Comparison of ENCODE assay signal across 8 mouse cellular contexts in genomic region chr9:14175041-14175881, GRCm38 (mm10).
DNase-seq lines count a peak whose midpoint lies in the region; ATAC-seq lines count a peak whose summit lies in the region.

No protein-coding gene starts in this region.

- H3K27ac ChIP-seq in lung, embryonic 16.5 days (ENCODE audit: low read length): peak overlapping the region; percentile 44
- peak overlapping the region; percentile 45; the same call in 1 of the 2 replicates for H3K27ac ChIP-seq in forebrain, embryonic 13.5 days
- peak overlapping the region; percentile 74 for H3K27ac ChIP-seq in hindbrain, embryonic 16.5 days (ENCODE audit: low read depth, low read length)
- H3K27ac ChIP-seq in neural tube, embryonic 15.5 days (replicated peaks): peak overlapping the region; percentile 81

- WGBS in lung, embryonic 16.5 days: 9% methylated on average over 11 of the region's 11 CpGs
- 14% methylated on average over 11 of the region's 11 CpGs for WGBS in forebrain, embryonic 13.5 days
- 20% methylated on average over 11 of the region's 11 CpGs for WGBS in hindbrain, embryonic 16.5 days
- WGBS in neural tube, embryonic 15.5 days: 21% methylated on average over 11 of the region's 11 CpGs

- peak overlapping the region; percentile 6; the same call in 1 of the 2 replicates for H3K9ac ChIP-seq in lung, embryonic 16.5 days (ENCODE audit: low read length)
- no peak overlapping the region for H3K9ac ChIP-seq in forebrain, embryonic 13.5 days
- no peak overlapping the region for H3K9ac ChIP-seq in hindbrain, embryonic 16.5 days (ENCODE audit: low read depth, low read length)
- H3K9ac ChIP-seq in neural tube, embryonic 15.5 days (replicated peaks): no peak overlapping the region

- H3K4me2 ChIP-seq in lung, embryonic 16.5 days (ENCODE audit: low read depth, low read length): peak overlapping the region; percentile 39
- peak overlapping the region; percentile 21 for H3K4me2 ChIP-seq in forebrain, embryonic 13.5 days
- H3K4me2 ChIP-seq in hindbrain, embryonic 16.5 days (ENCODE audit: low read length): no peak overlapping the region; the same call in 1 of the 2 replicates
- peak overlapping the region; percentile 15; the same call in 1 of the 2 replicates for H3K4me2 ChIP-seq in neural tube, embryonic 15.5 days

- no peaks in the 10 kb centered on the region for H3K27me3 ChIP-seq in lung, embryonic 16.5 days (ENCODE audit: control insufficient read depth, insufficient read depth, low read depth, low read length)
- no peaks in the 10 kb centered on the region for H3K27me3 ChIP-seq in forebrain, embryonic 13.5 days
- H3K27me3 ChIP-seq in hindbrain, embryonic 16.5 days (replicated peaks; ENCODE audit: control insufficient read depth, insufficient read depth, low read length): no peaks in the 10 kb centered on the region
- H3K27me3 ChIP-seq in neural tube, embryonic 15.5 days (replicated peaks): no peaks in the 10 kb centered on the region

- H3K36me3 ChIP-seq in lung, embryonic 16.5 days (ENCODE audit: control insufficient read depth, insufficient read depth, low read length): no peaks in the 10 kb centered on the region
- H3K36me3 ChIP-seq in forebrain, embryonic 13.5 days (ENCODE audit: poor library complexity, severe bottlenecking): no peaks in the 10 kb centered on the region
- H3K36me3 ChIP-seq in hindbrain, embryonic 16.5 days (ENCODE audit: control insufficient read depth, insufficient read depth, low read length): no peaks in the 10 kb centered on the region
- no peaks in the 10 kb centered on the region for H3K36me3 ChIP-seq in neural tube, embryonic 15.5 days

- no peaks in the 10 kb centered on the region for H3K9me3 ChIP-seq in lung, embryonic 16.5 days (ENCODE audit: control insufficient read depth, low read length)
- no peaks in the 10 kb centered on the region for H3K9me3 ChIP-seq in forebrain, embryonic 13.5 days (replicated peaks)
- H3K9me3 ChIP-seq in hindbrain, embryonic 16.5 days (ENCODE audit: control insufficient read depth, low read length): no peaks in the 10 kb centered on the region
- H3K9me3 ChIP-seq in neural tube, embryonic 15.5 days (replicated peaks): no peaks in the 10 kb centered on the region

- intact Hi-C loops in left cerebral cortex, postnatal 36 days (cut with DNase I): loop anchor here (10.0 kb wide), 1 partner anchor 100 kb away; the partner anchor contains the start of gene Sesn3

- no peak for ATAC-seq in lung, embryonic 16.5 days (ENCODE audit: low read depth)
- ATAC-seq in forebrain, embryonic 13.5 days: peak; percentile 19; the same call in 1 of the 2 replicates
- no peak for ATAC-seq in hindbrain, embryonic 16.5 days
- 0 out of 2 replicates have a peak, but pooled peaks have one; percentile 6 for ATAC-seq in neural tube, embryonic 15.5 days (ENCODE audit: low FRiP score)

- peak overlapping the region; percentile 10; the same call in 1 of the 2 replicates for H3K4me3 ChIP-seq in lung, embryonic 16.5 days (ENCODE audit: low read length)
- H3K4me3 ChIP-seq in forebrain, embryonic 13.5 days: no peak overlapping the region
- no peak overlapping the region for H3K4me3 ChIP-seq in hindbrain, embryonic 16.5 days (ENCODE audit: low read length)
- H3K4me3 ChIP-seq in neural tube, embryonic 15.5 days (replicated peaks): no peak overlapping the region

- peaks cover 27% of the 10 kb centered on the region for H3K4me1 ChIP-seq in lung, embryonic 16.5 days (replicated peaks; ENCODE audit: control insufficient read depth, insufficient read depth, low read length)
- peaks cover 35% of the 10 kb centered on the region for H3K4me1 ChIP-seq in forebrain, embryonic 13.5 days
- H3K4me1 ChIP-seq in hindbrain, embryonic 16.5 days (ENCODE audit: control insufficient read depth, insufficient read depth, low read depth, low read length): peaks cover 31% of the 10 kb centered on the region
- H3K4me1 ChIP-seq in neural tube, embryonic 15.5 days: peaks cover 49% of the 10 kb centered on the region

- DNase-seq in lung, postnatal 25 days (ENCODE audit: low spot score): no peak
- peak; percentile 1 for DNase-seq in brain, embryonic 18.5 days (ENCODE audit: low read depth, low spot score)
- DNase-seq in left cerebral cortex, postnatal 36 days (ENCODE audit: low spot score in 2 of 2): peak; percentile 33
- DNase-seq in adrenal gland, adult 2 months: no peak

Comparison
In these comparisons a context has a peak if more than half of its experiments do, and no peak if none do; other contexts are left out.
1. ATAC-seq: peak in forebrain, embryonic 13.5 days (single experiment) and neural tube, embryonic 15.5 days (single experiment); none in lung, embryonic 16.5 days (single experiment) and hindbrain, embryonic 16.5 days (single experiment).
2. DNase-seq: peak in brain, embryonic 18.5 days (single experiment) and left cerebral cortex, postnatal 36 days (2 of 2); none in lung, postnatal 25 days (single experiment) and adrenal gland, adult 2 months (single experiment).
3. Peak in every context shown above with its lines, with median percentiles within 50 percentile points of each other: H3K27ac ChIP-seq.